11 mouse cellular contexts compared by ENCODE assay signal in genomic region chr7:95865270-95865669, GRCm38 (mm10).
A peak's percentile ranks its signal among the peaks of the same experiment; 100 is the strongest.
DNase-seq lines count a peak whose midpoint lies in the region; TF ChIP-seq lines count a peak whose summit lies in the region.
"Had no signal": no experiment of that assay in that cellular context is flagged by ENCODE, and none has a peak within 500 bp of the region (broad histone marks: within the 10 kb centered on the region; RNA-seq: fewer than 3 reads in every experiment).

No protein-coding gene starts in this region.

- no peak for DNase-seq in gastrocnemius, adult 2 months
- no peak for DNase-seq in gastrocnemius, postnatal 4 days (ENCODE audit: low spot score in 2 of 2)
- DNase-seq in left cerebral cortex, postnatal 4 days, result peak; percentile 11
- no peak for DNase-seq in left cerebral cortex, postnatal 25 days (ENCODE audit: low spot score in 2 of 2)
- DNase-seq in R1 (ENCODE audit: low read depth, low spot score), result peak; percentile 58
- DNase-seq in c-Kit-positive CD71-positive TER-119-positive erythroid progenitor cells, embryonic 14.5 days (ENCODE audit: low spot score), result no peak
- DNase-seq in heart, embryonic 10.5 days (ENCODE audit: low spot score), result no peak
- DNase-seq: cerebellum, adult 9-10 months; heart, postnatal 10 days had no signal

- intact Hi-C loops in gastrocnemius, adult 2 months (cut with DNase I), result no loop called here
- intact Hi-C loops in left cerebral cortex, postnatal 4 days (cut with DNase I), result no loop called here
- intact Hi-C loops in left cerebral cortex, postnatal 25 days (cut with DNase I), result loop anchor here (5.0 kb wide), 1 partner anchor 342 kb away; no protein-coding TSS in a partner anchor

- WGBS in heart, embryonic 10.5 days, result 37% methylated on average over 3 of the region's 3 CpGs

- H3K4me1 ChIP-seq in E14TG2a.4 (replicated peaks; ENCODE audit: low read depth, low read length), result no peaks in the 10 kb centered on the region
- H3K4me1 ChIP-seq in heart, embryonic 10.5 days, result no peaks in the 10 kb centered on the region
- H3K4me1 ChIP-seq: neural tube, embryonic 12.5 days had no signal

- no peak overlapping the region for H3K4me3 ChIP-seq in gastrocnemius, adult 2 months
- no peak overlapping the region for H3K4me3 ChIP-seq in E14TG2a.4 (replicated peaks; ENCODE audit: low read length)
- no peak overlapping the region for H3K4me3 ChIP-seq in heart, embryonic 10.5 days
- H3K4me3 ChIP-seq: neural tube, embryonic 12.5 days had no signal

- no peaks in the 10 kb centered on the region for H3K36me3 ChIP-seq in E14TG2a.4 (ENCODE audit: insufficient read depth, low read length)
- H3K36me3 ChIP-seq in heart, embryonic 10.5 days, result no peaks in the 10 kb centered on the region
- H3K36me3 ChIP-seq: neural tube, embryonic 12.5 days had no signal

- H3K9me3 ChIP-seq in E14TG2a.4 (ENCODE audit: low read length), result peaks cover 7% of the 10 kb centered on the region; the same call in 1 of the 2 replicates
- H3K9me3 ChIP-seq in heart, embryonic 10.5 days, result no peaks in the 10 kb centered on the region
- H3K9me3 ChIP-seq: neural tube, embryonic 12.5 days had no signal

- peak; percentile 16; the same call in 1 of the 2 replicates for TF ChIP-seq CTCF in gastrocnemius, adult 2 months (IDR thresholded peaks at IDR 0.05)
- peak; percentile 57 for TF ChIP-seq CTCF in E14TG2a.4 (conservative IDR thresholded peaks at IDR 0.05; ENCODE audit: low read length)

- H3K27me3 ChIP-seq in E14TG2a.4 (ENCODE audit: insufficient read depth, low read length), result peaks cover 4% of the 10 kb centered on the region; the same call in 1 of the 2 replicates
- H3K27me3 ChIP-seq in heart, embryonic 10.5 days (ENCODE audit: insufficient read depth, poor library complexity, severe bottlenecking), result no peaks in the 10 kb centered on the region
- H3K27me3 ChIP-seq: neural tube, embryonic 12.5 days had no signal

- H3K27ac ChIP-seq in gastrocnemius, adult 2 months, result no peak overlapping the region
- H3K27ac ChIP-seq in heart, embryonic 10.5 days, result no peak overlapping the region
- H3K27ac ChIP-seq: neural tube, embryonic 12.5 days had no signal

Comparison
In these comparisons a context has a peak if more than half of its experiments do, and no peak if none do; other contexts are left out.
1. DNase-seq: peak in left cerebral cortex, postnatal 4 days (single experiment) and R1 (single experiment); none in gastrocnemius, adult 2 months (single experiment), gastrocnemius, postnatal 4 days (0 of 2), left cerebral cortex, postnatal 25 days (0 of 2), c-Kit-positive CD71-positive TER-119-positive erythroid progenitor cells, embryonic 14.5 days (single experiment) and heart, embryonic 10.5 days (single experiment).